Mouse (Mus musculus) frontal cortex, postnatal 14 days (tissue): ENCODE results near the gene Rnf11.
"Not testable (repeated sequence)": the region's sequence is repeated elsewhere in the genome, so short reads cannot be mapped to it uniquely, and the experiment has no call there.

ENCODE experiments used
- DNase-seq, 2 experiments: peaks; one replicate each; pipeline ENCODE4 v3.0.0; 2022; ENCODE audit warnings: low spot score in 2 of 2

The Rnf11 gene

GRCm38 (mm10) chr4:109411377-109411967 is 73.1 kb downstream of the Rnf11 start:
- DNase-seq = no peak

DNA sequence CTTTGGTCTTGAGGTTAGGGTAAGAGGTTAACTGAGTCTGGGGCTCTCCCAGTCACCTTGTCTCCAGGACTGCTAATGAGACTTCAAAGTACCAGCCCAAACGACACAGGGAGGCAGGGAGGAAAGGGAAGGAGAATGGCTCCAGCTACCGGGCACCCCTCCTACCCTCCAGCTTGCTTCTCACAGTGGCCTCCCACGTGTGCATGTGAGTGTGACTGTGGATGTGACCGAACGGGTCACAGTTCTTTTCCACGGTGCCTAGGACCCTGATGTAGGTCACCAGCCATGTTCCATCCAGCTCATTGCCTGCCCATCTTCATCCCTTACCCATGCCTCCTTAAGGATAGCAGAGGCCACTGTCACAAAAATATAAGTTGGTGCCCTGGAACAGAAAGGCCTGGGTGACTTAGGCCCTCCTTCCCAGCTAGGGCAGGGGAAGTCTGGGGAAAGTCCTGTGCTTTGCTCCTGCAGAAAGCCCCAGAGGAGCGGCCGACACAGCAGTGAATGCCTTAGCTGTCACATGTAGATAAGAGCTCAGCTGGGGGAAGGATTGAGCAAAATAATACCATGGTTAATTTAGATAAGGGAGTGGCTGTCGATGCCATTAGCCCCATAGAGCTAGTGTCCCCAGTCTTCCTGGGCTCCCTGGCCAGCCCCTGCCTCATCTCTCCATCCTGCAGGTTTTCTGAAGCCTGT is 73.7 kb downstream of the Rnf11 start:
- DNase-seq = no peak

DNA sequence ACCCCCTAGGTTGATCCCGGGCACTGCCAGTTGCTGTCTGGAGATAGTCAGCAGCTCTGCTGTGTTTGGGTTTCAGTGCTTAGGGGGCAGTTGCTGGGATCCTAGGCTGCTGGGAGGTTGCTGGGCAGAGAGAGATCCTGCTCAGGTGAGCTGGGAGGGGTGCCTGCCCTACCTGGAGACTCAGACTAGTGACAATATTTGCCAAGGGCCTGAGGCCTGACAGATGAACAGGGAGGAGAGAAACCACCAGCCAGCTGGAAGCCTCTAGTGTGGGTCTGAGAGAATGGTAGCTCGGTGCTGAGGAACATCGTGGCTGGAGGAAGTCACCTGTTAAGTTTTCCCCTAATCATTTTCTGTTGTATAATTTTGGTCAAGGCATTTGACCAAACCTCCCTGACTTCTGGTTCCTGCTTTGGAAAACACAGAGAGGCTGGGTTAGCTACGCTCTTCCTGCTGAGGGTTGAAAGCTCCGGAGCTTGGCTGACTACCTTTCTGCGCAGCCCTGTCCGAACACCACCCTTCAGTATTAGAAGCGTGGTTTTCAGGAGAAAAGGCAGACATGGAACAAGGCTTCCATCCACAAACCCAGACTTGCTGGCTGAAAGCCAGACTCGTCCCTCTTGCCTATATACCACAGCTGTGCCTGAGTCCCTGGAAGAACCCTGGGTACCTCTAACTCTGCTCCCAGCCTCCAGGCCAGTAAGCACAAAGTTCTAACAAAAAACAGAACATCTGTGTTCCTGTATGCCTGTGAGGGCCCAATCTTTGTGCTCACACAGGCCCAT is 76.6 kb downstream of the Rnf11 start:
- DNase-seq = no peak

GRCm38 (mm10) chr4:109407176-109407520 is 77.4 kb downstream of the Rnf11 start:
- DNase-seq = no peak

GRCm38 (mm10) chr4:109406486-109407175 is 77.9 kb downstream of the Rnf11 start, which contains the start of gene Ttc39a:
TSS of gene Ttc39a (plus strand) at chr4:109406623.
- peak in 1 of 2 experiments; percentile 14 for DNase-seq

DNA sequence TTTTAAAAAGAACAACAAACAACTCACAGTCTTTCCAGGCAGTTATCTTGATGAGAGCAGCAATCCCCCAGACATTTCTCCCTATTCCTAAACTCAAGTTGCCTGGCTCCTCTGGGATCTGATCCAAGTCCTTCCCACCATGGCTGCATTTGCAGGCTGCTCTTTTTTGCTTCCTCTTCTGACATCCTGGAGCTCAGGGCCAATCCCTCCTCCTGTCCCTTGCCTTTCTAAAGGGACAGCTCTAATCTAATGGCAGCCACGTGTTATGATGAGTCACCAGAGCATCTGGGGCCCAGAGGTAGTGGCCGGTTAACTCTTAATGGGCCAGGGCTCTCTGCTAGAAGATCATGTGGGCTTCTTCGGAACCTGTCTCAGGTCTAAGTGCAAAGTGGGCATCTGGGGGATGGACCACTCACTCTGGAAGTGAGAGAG is 78.5 kb downstream of the Rnf11 start:
- peak; percentile 19 to 29 for DNase-seq

DNA sequence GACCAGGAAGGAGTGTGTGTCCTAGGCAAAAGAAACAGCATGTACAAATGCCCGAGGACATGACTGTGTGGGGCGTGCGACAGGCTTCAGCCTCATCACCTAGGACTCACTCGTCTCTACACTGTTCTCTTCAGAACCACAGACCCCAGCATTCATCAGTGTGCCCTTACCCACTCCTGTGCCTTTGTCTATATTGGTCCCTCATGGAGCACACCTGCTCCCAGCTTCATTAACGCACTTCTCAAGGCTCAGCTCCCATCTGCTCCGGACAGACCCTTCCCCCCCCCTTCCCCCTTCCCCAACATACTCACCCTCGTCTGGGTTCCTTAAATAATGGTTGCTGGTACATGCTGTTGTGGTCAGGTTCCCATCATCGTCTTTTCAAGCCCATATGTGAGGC is 79.1 kb downstream of the Rnf11 start:
- DNase-seq = no peak

- not testable (repeated sequence) for DNase-seq
Measured at GRCm38 (mm10) chr4:109404908-109405307, 79.6 kb downstream of the Rnf11 start.

DNA sequence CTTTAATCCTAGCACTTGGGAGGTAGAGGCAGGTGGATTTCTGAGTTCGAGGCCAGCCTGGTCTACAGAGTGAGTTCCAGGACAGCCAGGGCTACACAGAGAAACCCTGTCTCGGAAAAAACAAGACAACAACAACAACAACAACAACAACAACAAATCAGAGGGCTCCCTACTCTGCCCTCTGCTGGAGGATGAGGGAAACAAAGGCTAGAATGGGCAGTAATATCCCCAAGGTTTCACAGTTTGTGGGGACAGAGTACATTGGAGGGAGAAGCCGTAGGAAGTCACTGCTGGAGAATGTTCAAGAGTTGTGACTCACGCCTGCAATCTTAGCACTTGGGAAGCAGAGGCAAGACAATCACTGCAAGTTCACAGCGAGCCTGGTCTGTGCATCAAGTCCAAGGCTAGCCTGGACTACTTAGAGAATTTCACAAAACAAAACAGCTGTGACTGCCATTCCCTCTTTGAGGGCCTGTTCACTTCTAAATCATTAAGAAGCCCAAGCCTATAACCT is 83.3 kb downstream of the Rnf11 start:
- DNase-seq = no peak
